ENCODE assay signal across 10 mouse cellular contexts in the genomic region with DNA sequence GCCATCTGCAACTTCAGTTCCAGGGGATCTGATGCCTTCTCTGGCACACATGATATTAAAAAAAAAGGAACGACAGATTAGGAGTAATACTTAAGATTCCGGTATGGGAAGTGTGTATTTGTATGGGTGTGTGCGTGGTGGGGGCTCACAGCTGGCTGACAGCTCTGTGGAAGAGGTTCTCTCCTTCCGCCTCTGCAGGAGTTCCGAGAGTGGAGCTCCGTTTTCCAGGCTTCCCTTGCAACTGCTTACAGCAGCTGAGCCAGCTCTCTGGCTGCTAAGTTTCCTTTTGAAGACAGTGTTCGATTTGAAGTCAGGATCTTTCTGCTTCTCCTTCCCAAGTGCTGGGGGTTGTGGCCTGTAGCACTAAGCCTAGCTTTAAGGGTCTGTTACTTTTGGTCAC. TPM values are rescaled to one million over a fixed set of nuclear protein-coding genes. Genes with fewer than 3 reads are reported as not detected.
DNase-seq lines count a peak whose midpoint lies in the region; ATAC-seq and TF ChIP-seq lines count a peak whose summit lies in the region.
"Had no signal": no experiment of that assay in that cellular context is flagged by ENCODE, and none has a peak within 500 bp of the region (broad histone marks: within the 10 kb centered on the region; RNA-seq: fewer than 3 reads in every experiment).

No protein-coding gene starts in this region.

- peaks cover 16% of the 10 kb centered on the region; the same call in 1 of the 2 replicates for H3K36me3 ChIP-seq in heart, embryonic 11.5 days (ENCODE audit: control insufficient read depth, insufficient read depth, low read length)
- H3K36me3 ChIP-seq in forebrain, embryonic 14.5 days (ENCODE audit: control insufficient read depth, insufficient read depth, low read length), result peaks cover 31% of the 10 kb centered on the region
- peaks cover 24% of the 10 kb centered on the region for H3K36me3 ChIP-seq in myocyte (ENCODE audit: control insufficient read depth, insufficient read depth)

- peak overlapping the region; percentile 81; the same call in 1 of the 2 replicates for H3K4me2 ChIP-seq in heart, embryonic 11.5 days
- H3K4me2 ChIP-seq in forebrain, embryonic 14.5 days (ENCODE audit: low read length), result peak overlapping the region; percentile 76; the same call in 1 of the 2 replicates
- no peak overlapping the region for H3K4me2 ChIP-seq in myocyte (ENCODE audit: low read depth)

- H3K4me3 ChIP-seq in heart, embryonic 11.5 days (ENCODE audit: low read depth, low read length), result no peak overlapping the region
- H3K4me3 ChIP-seq in lung, adult 2 months (replicated peaks; ENCODE audit: extremely low read depth, low read depth, low read length), result no peak overlapping the region
- H3K4me3 ChIP-seq in forebrain, embryonic 14.5 days (ENCODE audit: low read depth, low read length), result no peak overlapping the region
- H3K4me3 ChIP-seq in myocyte, result peak overlapping the region; percentile 87

- TF ChIP-seq CTCF in lung, adult 2 months (IDR thresholded peaks at IDR 0.05; ENCODE audit: insufficient read depth, low read length), result no peak

- no peaks in the 10 kb centered on the region for H3K9me3 ChIP-seq in heart, embryonic 11.5 days (replicated peaks; ENCODE audit: control insufficient read depth, low read length)
- no peaks in the 10 kb centered on the region for H3K9me3 ChIP-seq in forebrain, embryonic 14.5 days (replicated peaks; ENCODE audit: control insufficient read depth, low read length)

- ATAC-seq in heart, embryonic 11.5 days (replicated peaks; ENCODE audit: insufficient number of reproducible peaks, low FRiP score, low TSS enrichment), result no peak
- no peak for ATAC-seq in forebrain, embryonic 14.5 days

- peaks cover 8% of the 10 kb centered on the region for H3K4me1 ChIP-seq in heart, embryonic 11.5 days (ENCODE audit: control insufficient read depth, insufficient read depth, low read length)
- peaks cover 7% of the 10 kb centered on the region for H3K4me1 ChIP-seq in lung, adult 2 months (ENCODE audit: control insufficient read depth, insufficient read depth, low read length)
- H3K4me1 ChIP-seq in forebrain, embryonic 14.5 days (ENCODE audit: control insufficient read depth, insufficient read depth, low read length), result peaks cover 4% of the 10 kb centered on the region; the same call in 1 of the 2 replicates

- no peak for DNase-seq in heart, adult 11 months
- peak; percentile 32 for DNase-seq in lung, postnatal 10 days
- DNase-seq in lung, adult 2 months, result no peak
- DNase-seq in forebrain, embryonic 14.5 days (ENCODE audit: low spot score), result no peak
- no peak for DNase-seq in adrenal gland, postnatal 25 days
- DNase-seq in adrenal gland, postnatal 10 days, result no peak
- DNase-seq: cerebellum, postnatal 25 days; gastrocnemius, postnatal 14 days had no signal

- no peak overlapping the region for H3ac ChIP-seq in myocyte (ENCODE audit: control insufficient read depth, insufficient read length)

- no peaks in the 10 kb centered on the region for H3K27me3 ChIP-seq in heart, embryonic 11.5 days (ENCODE audit: control insufficient read depth, insufficient read depth, low read length)
- H3K27me3 ChIP-seq in forebrain, embryonic 14.5 days (replicated peaks; ENCODE audit: control insufficient read depth, insufficient read depth, low read length), result no peaks in the 10 kb centered on the region
- H3K27me3 ChIP-seq in myocyte (ENCODE audit: control insufficient read depth, insufficient read depth, insufficient read length), result no peaks in the 10 kb centered on the region

- H3K79me2 ChIP-seq in myocyte (ENCODE audit: control insufficient read depth, insufficient read depth), result peaks cover 36% of the 10 kb centered on the region

- no peak overlapping the region for H3K27ac ChIP-seq in heart, embryonic 11.5 days (ENCODE audit: low read depth, low read length)
- H3K27ac ChIP-seq in forebrain, embryonic 14.5 days (ENCODE audit: low read depth, low read length), result no peak overlapping the region

- 89% methylated on average over 7 of the region's 7 CpGs for WGBS in heart, embryonic 11.5 days (ENCODE audit: insufficient replicate concordance)
- WGBS in lung, adult 2 months, result 69% methylated on average over 7 of the region's 7 CpGs
- WGBS in forebrain, embryonic 14.5 days, result 91% methylated on average over 7 of the region's 7 CpGs

- no peak overlapping the region for H3K9ac ChIP-seq in heart, embryonic 11.5 days (ENCODE audit: low read depth, low read length)
- no peak overlapping the region for H3K9ac ChIP-seq in forebrain, embryonic 14.5 days (ENCODE audit: low read length)

- no peak for TF ChIP-seq POLR2A in lung, adult 2 months (IDR thresholded peaks at IDR 0.05; ENCODE audit: borderline replicate concordance, extremely low read depth, low read depth, low read length)
- TF ChIP-seq POLR2A in myocyte (IDR thresholded peaks at IDR 0.05; ENCODE audit: insufficient read length, low read depth), result no peak

TF ChIP-seq in myocyte, 11 proteins besides CTCF, POLR2A, EP300 and RAD21:
- no peak for TF ChIP-seq TCF3 (IDR thresholded peaks at IDR 0.05; ENCODE audit: insufficient read length, low read depth)

RNA-seq across cellular contexts. Expression of a gene that starts 1.8 kb away (rescaled TPM):
- polyA plus RNA-seq in heart, embryonic 11.5 days (2014; fragmentation: Nextera tagmentation; extraction: Ambion mirVana), result 168 and 169 TPM in 2 replicates
- polyA plus RNA-seq in lung, adult 2 months (2012; rRNA removed), result 41.6 and 55.2 TPM in 2 replicates
- 81.0 and 88.0 TPM in 2 replicates for polyA plus RNA-seq in forebrain, embryonic 14.5 days (2014; fragmentation: Nextera tagmentation; extraction: Ambion mirVana)
- 151 TPM for polyA plus RNA-seq in myocyte (2012; fragmentation: generic; extraction: Trizol)
- 42.4 and 47.8 TPM in 2 replicates for total RNA-seq in adrenal gland, postnatal 25 days (2021)
- 10 to 100 TPM; 47.6 to 68.2 TPM for total RNA-seq in adrenal gland, postnatal 10 days (2021)

RNA-seq across cellular contexts. Expression of a gene that starts 27.5 kb away (rescaled TPM):
- 13.6 and 14.2 TPM in 2 replicates for polyA plus RNA-seq in heart, embryonic 11.5 days (2014; fragmentation: Nextera tagmentation; extraction: Ambion mirVana)
- 50.4 and 52.2 TPM in 2 replicates for polyA plus RNA-seq in lung, adult 2 months (2012; rRNA removed)
- 43.1 and 46.3 TPM in 2 replicates for polyA plus RNA-seq in forebrain, embryonic 14.5 days (2014; fragmentation: Nextera tagmentation; extraction: Ambion mirVana)
- 32.3 TPM for polyA plus RNA-seq in myocyte (2012; fragmentation: generic; extraction: Trizol)
- total RNA-seq in adrenal gland, postnatal 25 days (2021), result 19.6 and 22.3 TPM in 2 replicates
- 10 to 100 TPM; 15.2 to 20.7 TPM for total RNA-seq in adrenal gland, postnatal 10 days (2021)
